Mouse (Mus musculus): ENCODE measurements around the gene Rbck1. TPM values are rescaled to one million over a fixed set of nuclear protein-coding genes. Genes with fewer than 3 reads are reported as not detected.
"Not testable (repeated sequence)": the region's sequence is repeated elsewhere in the genome, so short reads cannot be mapped to it uniquely, and the experiment has no call there.

The Rbck1 gene
- polyA plus RNA-seq, 1 experiment, result 340 TPM

DNA sequence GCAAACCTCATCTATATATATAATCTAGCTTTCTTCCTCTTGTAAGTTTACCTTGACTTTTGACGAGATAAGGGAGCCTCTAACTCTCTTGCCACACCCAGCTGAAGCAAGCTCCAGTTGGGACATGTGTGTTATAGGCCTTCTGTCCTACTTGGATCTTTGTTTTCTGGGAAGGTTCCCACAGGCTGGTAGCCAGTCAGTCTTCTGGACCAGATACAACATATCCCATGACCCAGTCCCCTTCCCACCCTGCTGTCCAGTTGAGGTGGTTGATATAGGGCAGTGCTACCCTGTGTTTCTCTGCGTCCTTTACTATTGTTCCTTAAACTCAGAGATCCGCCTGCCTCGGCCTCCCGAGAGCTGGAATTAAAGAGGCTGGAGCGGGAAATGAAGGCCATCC, 27.0 kb downstream of the Rbck1 start:
- no peaks in the 10 kb centered on the region for H3K27me3 ChIP-seq (ENCODE audit: control insufficient read depth, insufficient read depth, low read length)
- H3K27ac ChIP-seq (ENCODE audit: insufficient read depth, low read depth, low read length), result no peak overlapping the region
- peaks cover 64% of the 10 kb centered on the region for H3K36me3 ChIP-seq (ENCODE audit: control insufficient read depth, insufficient read depth, low read length)
- 85% methylated on average over 6 of the region's 6 CpGs for WGBS
- no peak for TF ChIP-seq CTCF (IDR thresholded peaks at IDR 0.05; ENCODE audit: extremely low read depth, insufficient read length, insufficient replicate concordance, low read depth, low read length)
- no peak for TF ChIP-seq POLR2A (IDR thresholded peaks at IDR 0.05; ENCODE audit: low read depth, low read length)
- no peak overlapping the region for H3K4me3 ChIP-seq (ENCODE audit: low read depth, low read length)
- peaks cover 12% of the 10 kb centered on the region for H3K4me1 ChIP-seq (ENCODE audit: control insufficient read depth, insufficient read depth, insufficient read length, low read length)

DNA sequence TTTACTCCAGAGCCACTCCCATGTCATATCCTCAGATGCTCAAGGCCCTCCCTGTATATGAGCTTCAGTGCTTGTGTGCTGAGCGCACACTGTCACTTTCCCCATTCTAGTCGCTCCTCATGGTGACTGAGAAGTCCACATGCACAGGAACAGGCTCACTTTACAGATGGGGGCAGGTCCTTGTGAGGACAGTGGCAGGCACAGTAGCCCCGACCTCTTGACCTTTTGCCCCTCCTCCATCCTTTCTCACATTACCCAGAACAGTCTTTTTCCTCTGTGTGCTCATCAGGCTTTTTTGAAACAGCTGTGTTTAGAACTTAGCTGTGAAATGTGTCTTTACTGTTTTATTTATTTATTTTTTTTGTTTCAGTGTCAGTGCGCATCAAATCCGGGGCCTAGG, 28.7 kb downstream of the Rbck1 start:
- Histone ChIP-seq H3K4me3 (ENCODE audit: low read depth, low read length) (no peak overlapping the region), H3K27ac (ENCODE audit: insufficient read depth, low read depth, low read length) (no peak overlapping the region), H3K27me3 (ENCODE audit: control insufficient read depth, insufficient read depth, low read length) (no peaks in the 10 kb centered on the region), H3K36me3 (ENCODE audit: control insufficient read depth, insufficient read depth, low read length) (peaks cover 51% of the 10 kb centered on the region), H3K4me1 (ENCODE audit: control insufficient read depth, insufficient read depth, insufficient read length, low read length) (peaks cover 12% of the 10 kb centered on the region)
- TF ChIP-seq POLR2A (IDR thresholded peaks at IDR 0.05; ENCODE audit: low read depth, low read length) (no peak), CTCF (IDR thresholded peaks at IDR 0.05; ENCODE audit: extremely low read depth, insufficient read length, insufficient replicate concordance, low read depth, low read length) (no peak)
- 84% methylated on average over 5 of the region's 5 CpGs for WGBS

DNA sequence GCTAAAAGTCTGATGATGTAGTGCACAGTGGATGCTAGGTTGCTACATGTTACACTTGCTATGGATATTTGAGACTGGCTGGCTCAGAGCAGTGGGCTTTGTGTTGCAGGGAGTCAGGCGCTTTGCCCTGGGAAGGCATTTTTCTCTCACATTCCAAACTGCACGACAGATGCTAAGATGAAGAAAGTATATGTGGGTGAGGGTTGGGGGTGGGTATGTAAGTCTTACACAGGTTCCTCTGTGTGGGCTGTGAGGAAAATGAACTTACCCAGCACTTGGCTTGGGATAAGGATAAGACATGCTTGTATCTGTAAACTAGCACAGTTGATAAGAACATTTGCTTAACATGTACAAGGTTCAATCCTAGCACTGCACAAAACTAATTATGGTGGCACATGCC, 29.6 kb downstream of the Rbck1 start:
- Histone ChIP-seq H3K27ac (ENCODE audit: insufficient read depth, low read depth, low read length) (no peak overlapping the region), H3K36me3 (ENCODE audit: control insufficient read depth, insufficient read depth, low read length) (peaks cover 42% of the 10 kb centered on the region), H3K27me3 (ENCODE audit: control insufficient read depth, insufficient read depth, low read length) (no peaks in the 10 kb centered on the region), H3K4me3 (ENCODE audit: low read depth, low read length) (no peak overlapping the region), H3K4me1 (ENCODE audit: control insufficient read depth, insufficient read depth, insufficient read length, low read length) (peaks cover 12% of the 10 kb centered on the region)
- 77% methylated on average over 2 of the region's 2 CpGs for WGBS
- TF ChIP-seq POLR2A (IDR thresholded peaks at IDR 0.05; ENCODE audit: low read depth, low read length), result no peak
- no peak for TF ChIP-seq CTCF (IDR thresholded peaks at IDR 0.05; ENCODE audit: extremely low read depth, insufficient read length, insufficient replicate concordance, low read depth, low read length)

DNA sequence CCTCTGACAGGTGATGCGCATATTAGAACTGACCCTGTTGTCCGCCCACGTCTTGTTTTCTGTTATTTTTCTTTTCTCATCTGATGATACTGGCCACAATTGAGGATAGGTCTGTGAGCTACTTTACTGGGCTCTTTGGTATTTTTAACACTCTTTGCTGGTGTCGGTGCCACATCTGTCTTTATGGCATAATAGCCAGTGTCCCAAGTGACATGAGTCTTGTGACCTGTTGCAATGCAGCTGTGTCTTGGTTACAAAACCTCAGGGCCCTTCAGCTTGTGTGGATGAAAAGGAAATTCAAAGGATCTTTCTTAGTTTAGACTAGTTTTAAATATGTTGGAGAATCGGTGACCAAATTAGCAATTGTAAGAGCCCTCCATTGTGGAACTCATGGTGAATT, 37.9 kb downstream of the Rbck1 start:
- Histone ChIP-seq H3K36me3 (ENCODE audit: control insufficient read depth, insufficient read depth, low read length) (peaks cover 2% of the 10 kb centered on the region; the same call in 1 of the 2 replicates), H3K27ac (ENCODE audit: insufficient read depth, low read depth, low read length) (no peak overlapping the region), H3K27me3 (ENCODE audit: control insufficient read depth, insufficient read depth, low read length) (no peaks in the 10 kb centered on the region), H3K4me3 (ENCODE audit: low read depth, low read length) (peak overlapping the region; percentile 91; the same call in 1 of the 2 replicates), H3K4me1 (ENCODE audit: control insufficient read depth, insufficient read depth, insufficient read length, low read length) (peaks cover 9% of the 10 kb centered on the region; the same call in 1 of the 2 replicates)
- TF ChIP-seq POLR2A (IDR thresholded peaks at IDR 0.05; ENCODE audit: low read depth, low read length) (no peak), CTCF (IDR thresholded peaks at IDR 0.05; ENCODE audit: extremely low read depth, insufficient read length, insufficient replicate concordance, low read depth, low read length) (no peak)
- WGBS, result 20% methylated on average over 5 of the region's 5 CpGs

DNA sequence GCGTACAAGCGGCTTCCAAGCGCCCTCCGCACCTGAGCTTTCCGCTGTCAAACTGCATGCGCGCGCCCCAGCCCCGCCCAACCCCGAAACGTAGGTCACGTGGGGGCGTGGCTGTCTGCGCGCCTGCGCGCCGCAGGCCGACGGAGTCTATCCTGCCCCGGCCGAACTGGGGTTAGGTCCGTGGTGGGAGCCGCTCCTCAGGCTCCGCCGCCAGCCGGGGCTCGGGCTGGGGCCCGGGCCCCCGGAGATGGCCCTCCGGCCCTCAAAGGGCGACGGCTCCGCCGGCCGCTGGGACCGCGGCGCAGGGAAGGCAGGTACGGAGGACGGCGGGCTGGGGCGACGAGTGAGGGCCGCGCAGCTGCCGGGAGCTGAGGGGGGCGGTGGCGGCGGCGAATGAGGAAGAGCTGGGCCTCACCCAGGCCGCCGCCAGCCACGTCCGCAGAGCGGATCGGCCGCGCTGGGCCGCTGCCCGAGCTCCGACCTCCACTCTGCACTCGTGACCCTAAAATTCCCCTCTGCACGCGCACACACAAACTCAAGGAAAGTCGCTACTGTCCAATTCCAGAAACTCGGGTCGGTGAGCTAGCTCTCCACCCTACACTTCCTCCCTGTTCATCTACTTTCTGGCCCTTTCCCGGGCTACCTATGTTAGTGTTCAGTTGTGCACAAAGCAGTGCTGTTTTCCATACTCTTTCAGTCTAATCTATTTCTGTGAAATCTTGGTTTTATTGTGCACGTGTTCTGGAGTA, 38.6 kb downstream of the Rbck1 start, which contains the start of gene Tbc1d20:
Tbc1d20 (plus strand) TSS at position 102 of the 749 bp plus-strand sequence.
- peak within 1 kb of the TSS; percentile 91 for H3K4me3 ChIP-seq (ENCODE audit: low read depth, low read length)
- no peaks in the 10 kb centered on the region for H3K27me3 ChIP-seq (ENCODE audit: control insufficient read depth, insufficient read depth, low read length)
- H3K27ac ChIP-seq (ENCODE audit: insufficient read depth, low read depth, low read length), result peak within 1 kb of the TSS; percentile 65
- peaks cover 9% of the 10 kb centered on the region; the same call in 1 of the 2 replicates for H3K4me1 ChIP-seq (ENCODE audit: control insufficient read depth, insufficient read depth, insufficient read length, low read length)
- H3K36me3 ChIP-seq (ENCODE audit: control insufficient read depth, insufficient read depth, low read length), result peaks cover 2% of the 10 kb centered on the region; the same call in 1 of the 2 replicates
- under 1% methylated on average over 60 of the region's 70 CpGs for WGBS
- TF ChIP-seq POLR2A (IDR thresholded peaks at IDR 0.05; ENCODE audit: low read depth, low read length), result peak; percentile 96
- no peak for TF ChIP-seq CTCF (IDR thresholded peaks at IDR 0.05; ENCODE audit: extremely low read depth, insufficient read length, insufficient replicate concordance, low read depth, low read length)

DNA sequence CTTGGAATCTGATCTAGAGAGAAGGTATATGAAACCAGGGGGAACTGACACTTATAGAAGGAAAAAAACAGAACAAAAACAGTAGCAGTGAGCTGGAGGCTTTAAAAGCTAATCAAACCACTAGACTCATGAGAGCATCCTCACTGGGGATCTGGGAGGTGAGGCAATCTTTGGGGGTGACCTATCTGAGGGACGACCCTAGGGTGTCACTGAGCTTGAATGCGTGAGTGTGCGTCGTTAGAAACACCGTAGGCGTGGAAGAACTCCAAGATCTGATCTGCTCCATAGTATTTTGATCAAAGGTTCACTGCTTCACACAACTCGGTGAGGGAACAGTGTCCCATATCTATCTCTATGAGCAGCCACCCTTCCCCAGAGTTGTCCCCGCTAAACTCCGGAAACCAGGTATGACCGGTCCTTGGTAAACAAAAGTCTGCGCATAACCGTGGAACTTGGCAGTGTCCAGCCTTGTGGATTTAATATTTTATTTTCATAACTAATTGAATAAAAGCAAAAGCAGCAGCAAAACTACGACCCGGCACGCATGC, 39.2 kb downstream of the Rbck1 start:
- WGBS, result under 1% methylated on average over 15 of the region's 15 CpGs
- TF ChIP-seq POLR2A (IDR thresholded peaks at IDR 0.05; ENCODE audit: low read depth, low read length), result no peak
- TF ChIP-seq CTCF (IDR thresholded peaks at IDR 0.05; ENCODE audit: extremely low read depth, insufficient read length, insufficient replicate concordance, low read depth, low read length), result no peak
- Histone ChIP-seq H3K27ac (ENCODE audit: insufficient read depth, low read depth, low read length) (no peak overlapping the region), H3K4me1 (ENCODE audit: control insufficient read depth, insufficient read depth, insufficient read length, low read length) (peaks cover 9% of the 10 kb centered on the region; the same call in 1 of the 2 replicates), H3K36me3 (ENCODE audit: control insufficient read depth, insufficient read depth, low read length) (peaks cover 2% of the 10 kb centered on the region; the same call in 1 of the 2 replicates), H3K4me3 (ENCODE audit: low read depth, low read length) (peak overlapping the region; percentile 91), H3K27me3 (ENCODE audit: control insufficient read depth, insufficient read depth, low read length) (no peaks in the 10 kb centered on the region)

DNA sequence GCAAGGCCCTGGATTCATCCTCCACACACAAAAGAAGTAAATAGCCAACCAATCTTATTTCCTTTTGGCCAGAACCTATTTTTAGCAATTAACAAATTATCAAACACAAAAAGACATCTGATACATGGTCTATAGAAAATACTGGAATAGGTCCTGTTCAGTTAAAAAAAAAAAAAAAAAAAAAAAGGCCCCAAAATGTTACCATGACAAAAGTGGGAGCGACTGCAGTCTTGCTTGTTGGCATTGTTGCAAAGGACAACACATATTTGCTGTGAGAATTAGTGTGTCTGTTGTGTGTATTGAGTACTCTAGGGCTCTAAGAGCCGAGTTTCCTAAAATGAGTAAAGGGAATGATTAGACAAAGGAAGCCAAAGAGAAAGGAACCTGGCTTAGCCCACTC, 40.0 kb downstream of the Rbck1 start:
- Histone ChIP-seq H3K27me3 (ENCODE audit: control insufficient read depth, insufficient read depth, low read length) (no peaks in the 10 kb centered on the region), H3K4me1 (ENCODE audit: control insufficient read depth, insufficient read depth, insufficient read length, low read length) (peaks cover 9% of the 10 kb centered on the region; the same call in 1 of the 2 replicates), H3K4me3 (ENCODE audit: low read depth, low read length) (no peak overlapping the region), H3K36me3 (ENCODE audit: control insufficient read depth, insufficient read depth, low read length) (peaks cover 1% of the 10 kb centered on the region; the same call in 1 of the 2 replicates), H3K27ac (ENCODE audit: insufficient read depth, low read depth, low read length) (no peak overlapping the region)
- TF ChIP-seq POLR2A (IDR thresholded peaks at IDR 0.05; ENCODE audit: low read depth, low read length) (no peak), CTCF (IDR thresholded peaks at IDR 0.05; ENCODE audit: extremely low read depth, insufficient read length, insufficient replicate concordance, low read depth, low read length) (no peak)
- WGBS, result 79% methylated on average over 2 of the region's 2 CpGs

DNA sequence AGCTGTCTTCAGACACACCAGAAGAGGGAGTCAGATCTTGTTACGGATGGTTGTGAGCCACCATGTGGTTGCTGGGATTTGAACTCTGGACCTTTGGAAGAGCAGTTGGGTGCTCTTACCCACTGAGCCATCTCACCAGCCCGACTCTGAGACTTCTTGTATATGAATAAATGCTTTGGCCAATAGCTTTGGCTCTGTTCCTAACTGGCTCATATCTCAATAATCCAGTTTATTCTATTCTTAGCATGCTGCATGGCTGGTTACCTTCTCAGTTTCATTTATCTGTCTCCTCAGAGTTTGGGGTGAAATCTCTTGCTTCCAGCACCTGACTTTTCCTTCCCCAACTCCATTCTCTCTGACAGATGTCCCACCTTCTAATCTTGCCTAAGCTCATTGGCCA, 42.8 kb downstream of the Rbck1 start:
- not testable (repeated sequence) for H3K4me1 ChIP-seq (ENCODE audit: control insufficient read depth, insufficient read depth, insufficient read length, low read length); H3K27ac ChIP-seq (ENCODE audit: insufficient read depth, low read depth, low read length); H3K27me3 ChIP-seq (ENCODE audit: control insufficient read depth, insufficient read depth, low read length); H3K4me3 ChIP-seq (ENCODE audit: low read depth, low read length); H3K36me3 ChIP-seq (ENCODE audit: control insufficient read depth, insufficient read depth, low read length)
- 65% methylated on average over 2 of the region's 2 CpGs for WGBS
